Mouse (Mus musculus) thymus, postnatal 25 days (tissue): ENCODE results near the gene Kctd19.

ENCODE experiments used
- DNase-seq: peaks from one replicate; pipeline ENCODE4 v3.0.0; 2022

Kctd19 gene

DNA sequence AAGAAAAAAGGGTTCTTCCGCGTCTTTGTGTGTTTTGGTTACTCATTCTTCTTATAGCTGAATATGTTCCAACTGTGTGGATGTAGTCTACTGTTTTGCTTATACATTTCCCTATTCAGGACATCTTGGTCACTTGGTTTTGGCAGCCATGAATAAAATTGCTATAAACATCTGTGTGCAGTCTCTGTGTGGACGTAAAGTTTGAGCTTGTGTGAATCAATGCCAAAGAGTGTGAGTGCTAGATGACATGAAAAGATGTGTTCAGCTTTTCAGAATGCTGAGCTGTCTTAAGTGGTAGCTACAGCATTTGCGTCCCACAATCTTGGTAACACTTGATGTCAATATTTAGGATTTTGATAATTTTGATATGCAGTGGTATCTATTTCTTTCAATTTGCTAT lies 6.5 kb upstream of the Kctd19 start:
- DNase-seq = no peak

- DNase-seq = no peak
These were observed 5.7 kb upstream of the Kctd19 start for GRCm38 (mm10) chr8:105418992-105419391.

GRCm38 (mm10) chr8:105409947-105410346 lies 3.4 kb downstream of the Kctd19 start:
- DNase-seq = no peak

- no peak for DNase-seq
These were observed 5.0 kb downstream of the Kctd19 start for GRCm38 (mm10) chr8:105408331-105408730.

DNA sequence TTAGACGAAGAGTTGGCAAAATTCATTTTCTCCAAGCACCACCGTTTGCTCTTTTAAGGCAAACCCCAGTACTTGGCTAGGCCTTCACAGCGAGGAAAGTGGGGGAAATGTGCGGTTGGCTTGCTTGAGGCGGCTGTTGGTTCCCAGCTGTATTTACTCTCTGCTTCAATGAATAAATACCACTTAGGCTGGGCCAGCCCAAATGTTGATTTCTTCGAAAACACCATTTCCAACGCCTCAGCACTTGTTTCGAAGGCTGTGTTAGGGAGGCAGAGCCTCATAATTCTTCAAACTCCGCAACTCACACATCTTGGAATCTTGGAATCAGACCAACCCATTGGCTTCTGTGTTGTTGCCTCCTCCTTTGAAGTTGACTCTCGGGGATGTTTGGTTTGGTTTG lies 6.9 kb downstream of the Kctd19 start:
- no peak for DNase-seq

GRCm38 (mm10) chr8:105404496-105404895 lies 8.8 kb downstream of the Kctd19 start:
- DNase-seq = no peak

DNA sequence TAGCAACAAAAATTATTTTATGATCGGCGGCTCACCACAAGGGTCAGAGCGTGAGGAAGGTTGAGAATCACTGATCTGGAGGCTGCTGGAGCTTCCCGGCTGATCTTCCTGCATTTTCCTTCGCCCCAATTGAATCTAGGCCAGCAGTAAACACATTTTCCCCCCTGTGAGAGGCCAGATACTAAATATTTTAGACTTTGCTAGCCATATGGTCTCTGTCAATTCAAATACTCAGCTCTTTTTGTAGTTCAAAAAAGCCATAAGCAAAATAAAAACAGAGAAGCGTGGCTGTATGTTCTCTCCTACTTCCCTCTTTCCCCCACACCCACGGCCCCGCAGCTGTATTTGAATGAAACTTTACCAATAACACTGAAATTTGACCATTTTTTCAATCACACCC lies 9.8 kb downstream of the Kctd19 start:
- DNase-seq = no peak

GRCm38 (mm10) chr8:105400016-105400415 lies 13.3 kb downstream of the Kctd19 start:
- no peak for DNase-seq

- DNase-seq = peak; percentile 36
These were observed 15.6 kb downstream of the Kctd19 start for GRCm38 (mm10) chr8:105397747-105398146.

DNA sequence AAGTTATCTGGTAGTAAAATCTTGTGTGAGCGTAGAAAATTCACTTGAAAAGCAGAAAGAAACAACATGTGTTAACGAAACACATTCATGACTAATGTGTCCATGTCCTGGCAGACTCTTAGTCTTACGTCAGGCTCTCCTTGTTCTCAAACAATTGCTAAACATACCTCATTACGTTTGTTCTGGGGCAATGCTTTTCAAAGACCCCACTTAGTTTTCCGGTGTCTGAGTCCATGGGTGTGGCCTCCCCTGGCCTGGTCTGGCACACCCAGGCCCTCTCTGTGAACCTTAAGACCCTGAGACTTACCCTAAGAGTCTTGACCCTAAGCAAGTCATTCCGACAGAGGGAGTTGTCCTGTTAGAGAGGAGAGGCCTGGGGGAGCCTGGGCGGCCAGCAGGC lies 19.4 kb downstream of the Kctd19 start:
- DNase-seq = no peak

DNA sequence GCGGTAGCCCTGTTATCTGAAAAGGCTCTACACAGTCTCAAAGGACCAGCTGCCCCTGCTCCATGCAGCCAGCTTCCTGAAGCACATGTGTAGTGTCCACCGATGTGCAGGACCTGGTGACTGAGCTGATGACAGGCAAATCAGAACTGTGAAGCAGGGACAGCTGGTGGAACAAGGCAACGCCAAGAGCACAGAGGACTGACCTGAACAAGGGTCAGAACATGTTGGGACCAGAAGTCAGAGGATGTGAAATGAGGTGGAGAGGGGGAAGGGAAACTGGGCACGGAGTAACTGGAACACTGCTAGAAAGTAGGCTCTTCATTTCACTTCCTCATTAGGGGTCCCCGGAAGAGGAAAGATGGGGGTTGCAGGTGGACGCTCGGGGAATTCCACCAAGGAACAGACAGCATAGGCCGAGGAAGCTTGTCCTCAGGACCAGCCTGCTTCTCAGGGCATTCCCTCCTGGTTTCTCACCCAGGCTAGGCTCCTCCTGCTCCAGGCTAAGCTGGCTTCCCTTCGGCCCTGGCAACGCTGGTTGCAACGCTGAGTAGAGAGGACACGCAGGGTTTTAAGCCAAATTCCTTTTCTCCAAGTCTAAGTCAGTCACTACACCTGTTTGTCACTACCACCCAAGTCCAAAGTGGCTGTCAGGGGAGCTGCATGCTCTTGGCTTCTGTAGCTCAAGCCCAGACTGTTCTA lies 20.1 kb downstream of the Kctd19 start:
- DNase-seq = no peak

DNA sequence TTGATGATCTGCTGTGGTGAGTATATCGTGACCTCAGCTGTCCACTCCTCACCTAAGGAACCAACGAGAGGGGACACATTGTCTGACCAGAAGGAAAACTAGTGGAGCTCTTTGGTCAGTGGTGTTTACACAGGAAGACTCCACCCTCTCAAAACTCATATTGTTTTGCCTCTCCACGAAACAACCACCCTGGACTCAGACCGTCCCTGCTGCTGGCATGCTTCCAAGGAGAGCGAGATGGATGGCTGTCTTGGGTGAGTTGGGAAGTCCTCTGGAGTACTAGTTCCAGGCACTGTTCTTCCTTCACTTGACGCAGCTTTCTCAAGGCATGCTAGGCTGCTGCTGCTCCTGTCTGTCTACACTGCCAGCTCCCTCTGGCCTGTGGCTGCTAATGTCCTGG lies 24.2 kb downstream of the Kctd19 start:
- no peak for DNase-seq

DNA sequence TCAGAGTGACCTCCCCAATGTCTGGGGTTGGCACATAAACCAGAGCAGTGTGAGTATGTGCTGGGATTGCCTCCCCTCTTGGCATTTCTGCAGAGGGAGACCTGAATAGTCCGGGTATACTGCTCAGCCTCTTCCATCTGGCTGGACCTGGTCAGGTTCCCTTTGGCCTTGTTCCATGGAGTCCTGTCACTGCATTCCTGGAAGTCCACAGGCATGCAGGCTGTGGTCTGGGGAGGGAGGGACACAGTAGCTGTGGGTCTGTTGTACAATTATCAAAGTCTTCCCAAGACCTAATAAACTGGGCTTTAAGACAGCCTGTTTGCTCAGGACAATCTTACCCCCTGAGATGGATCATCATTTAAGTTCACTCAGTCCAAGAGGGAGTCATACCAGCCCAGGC lies 26.2 kb downstream of the Kctd19 start:
- no peak for DNase-seq

- DNase-seq = no peak
These were observed 29.2 kb downstream of the Kctd19 start for GRCm38 (mm10) chr8:105384070-105384469.

DNA sequence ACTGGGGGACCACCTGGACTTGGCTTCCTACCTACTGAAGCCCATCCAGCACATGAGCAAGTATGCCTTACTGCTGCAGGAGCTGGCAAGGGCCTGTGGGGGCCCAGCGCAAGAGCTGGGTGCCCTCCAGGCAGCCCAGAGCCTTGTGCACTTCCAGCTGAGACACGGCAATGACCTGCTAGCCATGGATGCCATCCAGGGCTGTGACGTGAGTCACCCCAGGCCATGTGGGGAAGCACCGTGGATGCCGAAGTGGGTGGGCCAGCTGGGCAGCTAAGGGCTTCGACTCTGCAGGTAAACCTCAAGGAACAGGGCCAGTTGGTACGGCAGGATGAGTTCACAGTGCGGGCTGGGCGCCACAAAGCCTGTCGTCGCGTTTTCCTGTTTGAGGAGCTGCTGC lies 33.0 kb downstream of the Kctd19 start:
- DNase-seq = no peak

DNA sequence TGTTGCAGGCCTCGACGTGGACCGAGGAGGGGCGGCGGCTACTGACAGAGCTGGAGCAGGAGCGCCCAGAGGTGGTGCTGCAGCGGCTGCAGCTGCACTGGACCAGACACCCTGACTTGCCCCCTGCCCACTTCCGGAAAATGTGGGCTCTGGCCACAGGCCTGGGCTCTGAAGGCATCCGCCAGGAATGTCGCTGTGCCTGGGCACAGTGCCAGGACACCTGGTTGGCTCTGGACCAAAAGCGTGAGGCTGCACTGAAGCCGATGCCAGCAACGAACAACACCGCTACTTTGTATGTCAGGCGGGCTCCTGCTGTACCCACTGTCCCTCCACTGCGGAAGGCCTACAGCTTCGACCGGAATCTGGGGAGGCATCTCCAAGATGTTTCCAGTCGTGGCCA lies 34.6 kb downstream of the Kctd19 start:
- DNase-seq = no peak

GRCm38 (mm10) chr8:105374513-105374966 lies 38.8 kb downstream of the Kctd19 start:
- peak; percentile 11 for DNase-seq

GRCm38 (mm10) chr8:105373032-105373431 lies 40.3 kb downstream of the Kctd19 start, which contains the start of gene Plekhg4:
Gene Plekhg4 (plus strand): TSS chr8:105373274.
- no peak for DNase-seq

- DNase-seq = no peak
These were observed 40.8 kb downstream of the Kctd19 start for GRCm38 (mm10) chr8:105372473-105372872.

GRCm38 (mm10) chr8:105367107-105367506 lies 46.2 kb downstream of the Kctd19 start:
- peak; percentile 29 for DNase-seq

GRCm38 (mm10) chr8:105361751-105362702 lies 51.3 kb downstream of the Kctd19 start:
- no peak for DNase-seq

GRCm38 (mm10) chr8:105359646-105360045 lies 53.7 kb downstream of the Kctd19 start:
- no peak for DNase-seq

DNA sequence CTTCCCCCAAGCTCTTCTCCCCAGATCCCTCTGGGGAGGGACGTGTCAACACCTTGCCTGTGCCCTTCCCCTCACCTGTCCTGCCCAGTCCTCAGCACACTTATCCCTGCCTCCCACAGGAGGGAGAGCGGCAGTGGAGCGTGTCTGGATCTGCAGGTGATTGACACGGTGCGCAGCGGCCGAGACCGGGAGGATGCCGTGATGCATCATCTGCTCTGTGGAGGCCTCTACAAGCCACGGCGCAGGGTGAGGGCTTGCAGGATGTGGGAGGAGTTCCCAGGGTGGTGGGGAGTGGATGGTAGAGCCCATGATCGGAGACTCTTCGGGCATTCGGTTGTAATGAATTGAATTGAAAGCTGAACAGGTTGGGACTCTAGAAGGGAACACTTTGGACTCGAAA lies 54.1 kb downstream of the Kctd19 start:
- DNase-seq = no peak

DNA sequence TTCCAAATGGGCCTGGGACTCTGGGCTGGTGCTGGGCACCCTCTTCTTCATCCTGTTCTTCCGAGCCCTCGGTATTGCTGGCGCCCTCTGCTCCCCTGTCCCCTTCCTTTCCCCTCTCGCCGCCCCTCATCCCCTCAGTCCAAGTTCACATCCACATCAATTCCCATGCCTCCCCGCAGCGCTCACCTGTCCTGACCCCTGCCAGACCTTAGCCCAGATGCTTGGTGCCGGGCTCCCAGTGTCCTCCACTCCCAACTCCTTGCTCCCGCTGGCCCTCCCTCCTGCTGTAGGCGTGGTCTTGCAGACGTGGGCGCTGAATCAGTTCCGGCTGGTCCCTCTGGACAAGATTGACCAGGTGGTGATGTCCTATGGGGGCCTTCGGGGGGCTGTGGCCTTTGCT lies 56.6 kb downstream of the Kctd19 start:
- DNase-seq = no peak
